Mouse (Mus musculus): ENCODE measurements around the gene Gprc5c.

Gene Gprc5c

GRCm38 (mm10) chr11:114833166-114833565, 17.8 kb upstream of the Gprc5c start:
- no peak for DNase-seq (ENCODE audit: low spot score in 2 of 2)

GRCm38 (mm10) chr11:114843818-114844463, 7.0 kb upstream of the Gprc5c start:
- DNase-seq (ENCODE audit: low spot score in 2 of 2) = no peak

- no peak for DNase-seq (ENCODE audit: low spot score in 2 of 2)
These were observed 6.3 kb upstream of the Gprc5c start for GRCm38 (mm10) chr11:114844464-114845220.

- DNase-seq (ENCODE audit: low spot score in 2 of 2) = no peak
These were observed 4.6 kb upstream of the Gprc5c start for GRCm38 (mm10) chr11:114846336-114846735.

DNA sequence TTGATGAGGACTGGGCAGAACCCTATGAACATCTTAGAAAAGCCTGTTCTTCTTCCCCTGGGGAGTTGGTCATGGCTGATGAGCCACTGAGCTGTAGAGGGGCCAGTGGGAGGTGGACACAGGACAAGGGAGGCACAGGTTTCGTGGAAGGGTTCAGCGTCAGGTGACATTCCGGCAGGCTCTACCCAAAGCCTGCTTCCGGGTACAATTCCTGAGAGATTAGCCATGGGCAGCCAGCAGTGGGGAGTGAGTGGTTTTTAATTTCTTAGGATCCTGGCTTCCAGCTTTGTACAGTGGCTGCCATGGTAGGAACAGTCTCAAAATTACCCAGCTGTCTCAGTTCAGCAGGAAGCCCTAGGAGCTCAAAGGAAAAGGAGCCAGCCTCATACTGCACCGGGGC, 3.9 kb upstream of the Gprc5c start:
- DNase-seq (ENCODE audit: low spot score in 2 of 2) = no peak

- DNase-seq (ENCODE audit: low spot score in 2 of 2) = no peak
These were observed 1.4 kb upstream of the Gprc5c start for GRCm38 (mm10) chr11:114849572-114849971.

- no peak for DNase-seq (ENCODE audit: low spot score in 2 of 2)
These were observed 893 bp upstream of the Gprc5c start for GRCm38 (mm10) chr11:114850066-114850451.

DNA sequence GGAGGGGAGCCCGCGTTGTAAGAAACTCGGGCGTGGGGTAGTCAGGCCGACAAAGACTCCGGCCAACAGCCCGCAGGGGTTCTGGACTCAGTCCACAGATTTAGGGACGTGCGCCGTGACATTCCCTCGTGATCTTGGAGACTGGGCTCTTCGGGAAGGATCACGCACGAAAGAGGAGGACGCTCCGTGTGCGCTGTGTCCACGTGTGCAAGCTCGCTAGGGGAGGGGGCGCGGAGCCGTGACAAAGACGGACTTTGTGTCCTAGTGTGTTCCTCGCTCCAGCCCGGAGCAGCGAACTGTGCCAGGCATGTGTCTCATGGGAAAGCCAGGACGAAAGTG, 286 bp downstream of the Gprc5c start:
- peak; percentile 6 to 14 for DNase-seq (ENCODE audit: low spot score in 2 of 2)

DNA sequence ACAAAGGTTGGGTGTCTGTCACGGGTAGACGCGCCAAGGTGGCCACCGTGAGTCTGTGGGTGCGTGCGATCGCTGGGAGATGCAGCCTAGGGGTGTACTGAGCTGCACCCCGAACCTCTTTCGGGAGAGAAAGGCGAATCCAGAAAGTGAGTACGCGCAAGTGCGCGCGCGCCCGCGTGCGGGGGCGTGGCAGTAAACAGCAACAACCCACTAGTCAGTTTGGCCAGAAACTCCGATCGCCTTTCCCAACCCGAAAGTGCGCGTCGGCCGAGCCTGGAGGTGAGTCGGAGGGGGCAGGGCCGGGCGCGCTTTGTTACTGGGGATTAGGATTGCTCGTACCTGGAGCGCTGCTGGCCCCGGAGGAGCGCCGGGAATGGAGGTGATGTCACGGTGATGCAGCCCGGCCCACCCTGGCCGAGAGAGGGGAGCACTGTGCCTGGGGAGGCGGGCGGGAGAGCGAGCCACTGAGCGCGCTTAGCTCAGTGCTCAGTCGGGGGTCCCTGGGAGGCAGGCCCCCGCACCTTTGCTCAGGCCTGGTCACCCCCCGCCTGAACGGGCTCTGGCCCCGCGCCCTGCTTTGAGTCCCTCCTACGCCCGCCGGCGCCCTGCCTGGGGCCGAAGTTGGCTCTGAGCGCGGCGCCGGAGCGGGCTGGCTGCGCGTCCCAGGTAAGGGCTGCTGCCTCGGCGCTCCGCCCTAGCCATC, 807 bp downstream of the Gprc5c start:
- DNase-seq (ENCODE audit: low spot score in 2 of 2) = peak; percentile 32 to 48

DNA sequence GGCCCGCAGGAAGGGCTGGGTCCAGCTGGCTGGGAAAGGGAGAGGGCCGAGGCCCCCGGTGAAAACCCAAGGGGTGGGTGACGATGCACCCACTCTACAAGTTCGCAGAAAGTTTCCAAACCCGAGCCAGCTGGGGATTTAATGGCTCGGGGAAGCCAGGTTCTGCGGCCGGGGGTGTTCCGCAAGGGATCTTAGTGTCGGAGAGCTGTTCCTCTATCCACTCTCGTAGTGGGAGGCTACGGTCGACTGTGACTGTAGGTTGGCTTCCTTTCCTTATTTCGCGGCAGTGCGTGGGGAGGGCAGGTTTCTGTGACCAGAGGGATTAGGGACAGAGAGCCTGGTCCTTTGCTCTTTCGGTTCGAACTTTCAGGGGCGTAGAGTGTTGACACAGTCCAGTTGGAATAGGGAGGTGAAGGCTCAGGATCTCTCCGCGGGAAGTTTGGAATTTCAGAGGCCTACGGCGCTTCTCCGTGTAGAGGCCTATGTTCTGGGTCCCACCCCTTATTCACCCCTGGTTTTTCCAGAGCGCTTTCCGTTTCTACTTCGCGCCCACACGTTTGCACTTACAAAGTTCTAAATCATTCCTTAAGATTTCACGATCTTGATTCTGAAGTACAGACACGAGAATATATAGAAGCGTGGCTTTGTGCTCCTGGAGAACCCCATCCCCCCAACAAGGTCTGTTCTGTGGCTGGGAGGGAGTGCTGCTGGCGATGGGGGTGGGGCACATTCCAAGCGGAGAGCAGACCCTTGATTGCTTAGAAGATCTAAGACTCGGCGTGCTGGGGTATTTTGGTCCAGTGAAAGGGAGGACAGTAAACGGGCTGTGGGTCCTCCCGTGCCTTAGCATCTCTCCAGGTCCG, 1.6 kb downstream of the Gprc5c start:
- DNase-seq (ENCODE audit: low spot score in 2 of 2) = peak; percentile 6 to 8

- no peak for DNase-seq (ENCODE audit: low spot score in 2 of 2)
These were observed 2.4 kb downstream of the Gprc5c start for GRCm38 (mm10) chr11:114853174-114853838.

GRCm38 (mm10) chr11:114854581-114854980, 3.6 kb downstream of the Gprc5c start:
- no peak for DNase-seq (ENCODE audit: low spot score in 2 of 2)

DNA sequence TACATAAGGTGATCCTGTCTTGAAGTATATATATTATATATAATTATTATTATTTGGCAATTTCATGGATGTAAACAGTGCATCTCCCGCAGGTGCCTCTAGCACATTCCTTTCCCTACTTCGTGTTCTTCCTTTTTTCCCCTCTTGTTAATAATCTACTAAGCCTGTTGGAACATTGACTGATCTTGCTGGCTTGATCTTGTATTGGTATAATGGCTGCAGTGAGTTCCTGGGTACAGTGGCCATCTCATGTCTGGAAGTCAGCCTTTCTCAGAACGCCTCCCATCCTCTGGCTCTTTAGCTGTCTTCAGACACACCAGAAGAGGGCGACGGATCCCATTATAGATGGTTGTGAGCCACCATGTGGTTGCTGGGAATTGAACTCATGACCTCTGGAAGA, 5.2 kb downstream of the Gprc5c start:
- DNase-seq (ENCODE audit: low spot score in 2 of 2) = no peak

DNA sequence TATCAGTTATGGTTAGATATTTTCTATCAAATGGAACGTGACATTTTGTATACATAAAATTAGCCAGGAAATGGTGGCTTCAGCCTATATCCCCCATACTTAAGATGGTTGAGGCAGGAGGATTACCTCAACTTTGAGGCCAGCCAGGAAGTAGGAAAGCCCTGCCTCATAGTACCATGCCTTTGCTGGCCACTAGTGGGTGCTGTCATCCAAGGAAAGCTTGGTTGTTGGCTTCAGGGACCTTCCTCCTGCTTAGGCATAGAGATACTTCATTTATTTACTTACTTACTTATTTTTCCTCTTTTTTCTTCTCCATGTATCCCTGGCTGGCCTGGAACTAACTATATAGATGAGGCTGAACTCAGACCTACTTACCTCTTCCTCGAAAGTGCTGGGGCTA, 7.7 kb downstream of the Gprc5c start:
- no peak for DNase-seq (ENCODE audit: low spot score in 2 of 2)

- DNase-seq (ENCODE audit: low spot score in 2 of 2) = no peak
These were observed 10.1 kb downstream of the Gprc5c start for GRCm38 (mm10) chr11:114861057-114861456.

- DNase-seq (ENCODE audit: low spot score in 2 of 2) = no peak
These were observed 11.7 kb downstream of the Gprc5c start for GRCm38 (mm10) chr11:114862687-114863086.

DNA sequence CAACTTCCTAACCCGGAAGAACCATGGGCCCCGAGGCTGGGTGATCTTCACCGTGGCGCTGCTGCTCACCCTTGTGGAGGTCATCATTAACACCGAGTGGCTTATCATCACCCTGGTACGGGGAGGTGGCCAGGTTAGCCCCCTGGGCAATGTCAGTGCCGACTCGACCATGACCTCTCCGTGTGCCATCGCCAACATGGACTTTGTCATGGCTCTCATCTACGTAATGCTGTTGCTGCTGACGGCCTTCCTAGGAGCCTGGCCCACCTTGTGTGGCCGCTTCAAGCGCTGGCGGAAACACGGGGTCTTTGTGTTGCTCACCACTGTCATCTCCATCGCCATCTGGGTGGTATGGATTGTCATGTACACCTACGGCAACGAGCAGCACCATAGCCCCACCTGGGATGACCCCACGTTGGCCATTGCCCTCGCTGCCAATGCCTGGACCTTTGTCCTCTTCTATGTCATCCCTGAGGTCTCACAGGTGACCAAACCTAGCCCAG, 13.0 kb downstream of the Gprc5c start:
- no peak for DNase-seq (ENCODE audit: low spot score in 2 of 2)

- no peak for DNase-seq (ENCODE audit: low spot score in 2 of 2)
These were observed 15.0 kb downstream of the Gprc5c start for GRCm38 (mm10) chr11:114865999-114866398.

- DNase-seq (ENCODE audit: low spot score in 2 of 2) = no peak
These were observed 15.8 kb downstream of the Gprc5c start for GRCm38 (mm10) chr11:114866486-114867360.

All from right cerebral cortex, adult 2 months (tissue).